Mouse (Mus musculus) midbrain, postnatal 0 days (tissue): Measurements from ENCODE around the gene Rhot1. TPM values are rescaled to one million over a fixed set of nuclear protein-coding genes. Genes with fewer than 3 reads are reported as not detected.
"Not testable (repeated sequence)": the region's sequence is repeated elsewhere in the genome, so short reads cannot be mapped to it uniquely, and the experiment has no call there.

Experiments
- ATAC-seq: fragments of 200-750 bp; cut with Nextera tagmentation; 2 replicates; pipeline ENCODE4 v1.8.0; 2017; ENCODE audit warnings: moderate number of reproducible peaks, mild to moderate bottlenecking, moderate TSS enrichment, moderate library complexity; ENCODE audit not compliant: low FRiP score
- DNase-seq: peaks from one replicate; pipeline ENCODE4 v3.0.0-alpha.2; 2015; ENCODE audit warnings: low spot score
- H3K27ac ChIP-seq: fragments of 300-500 bp; sonication (generic); 2 replicates; pipeline ENCODE4 v1.5.1; 2014; ENCODE audit warnings: low read depth, mild to moderate bottlenecking, low read length, mixed read lengths
- H3K27me3 ChIP-seq: fragments of 300-500 bp; sonication (generic); 2 replicates; pipeline ENCODE4 v1.6.1; 2014; ENCODE audit warnings: low read length, control low read depth, mixed read lengths; ENCODE audit not compliant: insufficient read depth
- H3K36me3 ChIP-seq: fragments of 300-500 bp; sonication (generic); 2 replicates; pipeline ENCODE4 v1.6.1; 2014; ENCODE audit warnings: low read length, control low read depth, mixed read lengths; ENCODE audit not compliant: insufficient read depth
- H3K4me1 ChIP-seq: fragments of 300-500 bp; sonication (generic); 2 replicates; pipeline ENCODE4 v1.6.1; 2014; ENCODE audit warnings: mild to moderate bottlenecking, control low read depth, antibody characterized with exemption, low read length, mixed read lengths; ENCODE audit not compliant: insufficient read depth
- H3K4me2 ChIP-seq: fragments of 300-500 bp; sonication (generic); 2 replicates; pipeline ENCODE4 v1.6.1; 2014; ENCODE audit warnings: low read depth, mild to moderate bottlenecking, low read length, mixed read lengths; ENCODE audit not compliant: poor library complexity, severe bottlenecking
- H3K4me3 ChIP-seq: fragments of 300-500 bp; sonication (generic); 2 replicates; pipeline ENCODE4 v1.5.1; 2014; ENCODE audit warnings: low read depth, mild to moderate bottlenecking, low read length, moderate library complexity
- H3K9ac ChIP-seq: fragments of 300-500 bp; sonication (generic); replicated peaks from 2 replicates; pipeline ENCODE4 v1.6.1; 2014; ENCODE audit warnings: mild to moderate bottlenecking, low read length, moderate library complexity, mixed read lengths; ENCODE audit not compliant: poor library complexity, severe bottlenecking
- H3K9me3 ChIP-seq: fragments of 300-500 bp; sonication (generic); 2 replicates; pipeline ENCODE4 v1.6.1; 2016; ENCODE audit warnings: low read length, control low read depth
- CTCF ChIP-seq: IDR thresholded peaks from 2 replicates; pipeline ENCODE4 v1.5.1; 2016; ENCODE audit warnings: antibody characterized with exemption, mild to moderate bottlenecking
- WGBS: fragments of 180-500 bp; shearing (Covaris S2); extraction: QIAGEN DNeasy Blood & Tissue Kit; methylation state at CpG from one replicate; pipeline ENCODE4 v1.1.7; 2014; 5-methylcytosine and 5-hydroxymethylcytosine counted together
- polyA plus RNA-seq: library from polyadenylated mRNA; unstranded; fragments of >200 nt; fragmentation: Nextera tagmentation; extraction: Ambion mirVana; gene quantifications from 2 replicates; pipeline ENCODE4 v1.2.1, GENCODE M21; 2015
- total RNA-seq: library from RNA; depleted of rRNA; stranded (reverse); fragments of >200 nt; gene quantifications from 2 replicates; pipeline ENCODE4 v1.2.3, GENCODE M21; 2014

Rhot1 gene
- total and polyA plus RNA-seq, 2 experiments from 2014 or later = 55.1 to 69.5 TPM

DNA sequence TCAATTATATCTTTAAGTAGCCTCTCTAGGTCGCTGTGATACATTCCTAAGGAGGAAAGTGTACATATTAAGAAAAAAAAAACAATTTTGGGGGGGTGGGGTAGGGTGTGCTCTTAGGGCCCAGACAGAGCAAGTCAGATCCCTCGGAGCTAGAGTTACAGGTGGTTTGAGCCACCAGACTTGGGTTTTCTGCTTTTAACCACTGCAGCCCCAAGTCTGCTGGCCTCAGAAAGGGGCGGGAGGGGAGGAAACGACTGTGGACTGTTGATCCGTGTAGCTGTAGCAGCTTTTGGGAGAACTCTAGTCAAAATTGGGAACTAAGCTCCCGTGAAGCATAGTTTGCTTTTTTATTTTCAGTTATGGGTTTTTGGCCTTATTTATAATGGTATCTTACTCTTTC is 1.5 kb downstream of the Rhot1 start:
- H3K4me2 ChIP-seq = peak overlapping the region; percentile 48
- H3K4me3 ChIP-seq = peak overlapping the region; percentile 98; the same call in 1 of the 2 replicates
- no peaks in the 10 kb centered on the region for H3K27me3 ChIP-seq
- peaks cover 6% of the 10 kb centered on the region; the same call in 1 of the 2 replicates for H3K4me1 ChIP-seq
- H3K9ac ChIP-seq = no peak overlapping the region
- H3K36me3 ChIP-seq = no peaks in the 10 kb centered on the region; the same call in 1 of the 2 replicates
- no peak for DNase-seq
- no peaks in the 10 kb centered on the region for H3K9me3 ChIP-seq
- H3K27ac ChIP-seq = no peak overlapping the region
- 44% methylated on average over 6 of the region's 6 CpGs for WGBS
- no peak for TF ChIP-seq CTCF
- no peak for ATAC-seq

DNA sequence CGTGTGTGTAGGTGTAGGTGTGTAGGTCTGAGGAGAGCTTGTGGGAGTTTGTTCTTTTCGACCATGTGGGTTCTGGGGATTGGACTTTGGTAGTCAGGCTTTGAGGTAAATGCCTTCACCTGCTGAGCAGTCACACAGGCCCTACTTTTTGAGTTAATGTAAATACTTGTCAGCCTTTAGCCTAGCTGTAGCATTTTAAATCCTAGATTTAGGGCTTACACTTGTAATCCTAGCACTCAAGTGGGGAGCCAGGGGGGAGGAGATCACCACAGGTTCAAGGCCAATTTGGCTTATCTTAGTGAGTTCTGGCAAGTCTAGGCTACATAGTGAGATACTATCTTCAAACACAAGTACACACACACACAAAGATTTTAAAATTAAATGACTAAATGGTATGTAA is 3.5 kb downstream of the Rhot1 start:
- WGBS = 89% methylated on average over 2 of the region's 2 CpGs
- ATAC-seq = no peak
- no peak overlapping the region for H3K9ac ChIP-seq

GRCm38 (mm10) chr11:80215291-80215690 is 6.5 kb downstream of the Rhot1 start:
- Histone ChIP-seq H3K27ac (no peak overlapping the region), H3K36me3 (no peaks in the 10 kb centered on the region; the same call in 1 of the 2 replicates), H3K4me2 (no peak overlapping the region), H3K9me3 (no peaks in the 10 kb centered on the region), H3K4me3 (no peak overlapping the region), H3K27me3 (no peaks in the 10 kb centered on the region), H3K4me1 (0 out of 2 replicates have a peak, but pooled peaks cover 3% of the 10 kb centered on the region), H3K9ac (no peak overlapping the region)
- DNase-seq = no peak
- no peak for TF ChIP-seq CTCF
- WGBS = 90% methylated on average over 3 of the region's 3 CpGs
- no peak for ATAC-seq

More for the DNA sequence above, 3.5 kb downstream of the Rhot1 start:
- Histone ChIP-seq H3K4me2 (no peak overlapping the region), H3K4me1 (peaks cover 6% of the 10 kb centered on the region; the same call in 1 of the 2 replicates), H3K27me3 (no peaks in the 10 kb centered on the region), H3K4me3 (no peak overlapping the region), H3K27ac (no peak overlapping the region), H3K9me3 (no peaks in the 10 kb centered on the region), H3K36me3 (no peaks in the 10 kb centered on the region; the same call in 1 of the 2 replicates)
- DNase-seq = no peak
- no peak for TF ChIP-seq CTCF

DNA sequence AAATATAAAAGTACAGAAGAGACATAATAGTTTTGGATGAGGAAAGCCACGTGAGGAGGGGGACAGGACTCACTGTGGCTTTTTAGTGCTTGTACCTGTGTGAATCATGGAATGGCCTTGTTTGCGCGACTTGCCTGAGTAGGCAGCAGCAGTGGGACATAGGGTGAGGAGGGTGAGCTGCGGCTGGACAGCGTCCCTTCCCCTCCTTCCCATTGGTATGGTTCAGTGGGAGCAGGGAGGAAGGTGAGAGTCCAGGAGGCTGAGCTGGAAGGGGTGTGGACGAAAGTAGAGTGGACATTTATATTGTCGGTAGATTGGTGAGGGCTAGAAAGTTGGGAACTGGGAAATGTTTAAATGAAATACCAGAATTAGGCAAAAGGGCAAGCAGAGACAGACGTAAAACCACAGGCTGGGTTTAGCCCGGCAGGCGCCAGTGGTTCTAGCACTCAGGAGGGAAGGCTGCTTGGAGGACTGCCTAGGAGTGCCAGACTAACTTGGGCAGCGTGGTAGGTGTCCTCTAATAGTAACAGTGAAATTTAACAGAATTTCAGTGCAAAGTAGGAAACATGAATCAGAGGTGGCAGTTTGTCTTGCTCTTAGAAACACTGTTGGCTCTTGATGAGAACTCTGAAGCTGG is 10.0 kb downstream of the Rhot1 start:
- peaks cover 8% of the 10 kb centered on the region; the same call in 1 of the 2 replicates for H3K36me3 ChIP-seq
- DNase-seq (no peak), ATAC-seq (no peak)
- WGBS = 90% methylated on average over 11 of the region's 11 CpGs
- TF ChIP-seq CTCF = no peak
- H3K4me3 ChIP-seq = no peak overlapping the region
- no peak overlapping the region for H3K27ac ChIP-seq
- no peak overlapping the region for H3K9ac ChIP-seq
- H3K4me2 ChIP-seq = no peak overlapping the region
- H3K27me3 ChIP-seq = no peaks in the 10 kb centered on the region
- no peaks in the 10 kb centered on the region for H3K4me1 ChIP-seq
- no peaks in the 10 kb centered on the region for H3K9me3 ChIP-seq

DNA sequence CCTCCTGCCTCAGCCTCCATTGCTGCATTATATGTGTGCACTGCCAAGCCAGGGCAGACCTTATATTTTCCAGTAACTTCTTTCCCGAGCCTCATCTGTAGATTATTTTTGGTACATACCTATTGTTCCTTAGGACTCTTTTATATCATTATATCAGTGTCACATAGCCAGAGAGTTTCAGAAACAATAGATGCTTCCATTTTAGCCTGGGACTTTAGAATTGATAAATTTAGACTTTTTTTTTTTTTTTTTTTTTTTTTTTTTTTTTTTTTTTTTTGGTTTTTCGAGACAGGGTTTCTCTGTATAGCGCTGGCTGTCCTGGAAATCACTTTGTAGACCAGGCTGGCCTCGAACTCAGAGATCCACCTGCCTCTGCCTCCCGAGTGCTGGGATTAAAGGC is 21.2 kb downstream of the Rhot1 start:
- H3K36me3 ChIP-seq = peaks cover 38% of the 10 kb centered on the region
- not testable (repeated sequence) for H3K9ac ChIP-seq, H3K9me3 ChIP-seq, ATAC-seq, H3K4me2 ChIP-seq, DNase-seq, H3K27ac ChIP-seq, H3K4me3 ChIP-seq, H3K27me3 ChIP-seq, H3K4me1 ChIP-seq
- whole genome bisulfite sequencing = 94% methylated on average over 5 of the region's 5 CpGs

DNA sequence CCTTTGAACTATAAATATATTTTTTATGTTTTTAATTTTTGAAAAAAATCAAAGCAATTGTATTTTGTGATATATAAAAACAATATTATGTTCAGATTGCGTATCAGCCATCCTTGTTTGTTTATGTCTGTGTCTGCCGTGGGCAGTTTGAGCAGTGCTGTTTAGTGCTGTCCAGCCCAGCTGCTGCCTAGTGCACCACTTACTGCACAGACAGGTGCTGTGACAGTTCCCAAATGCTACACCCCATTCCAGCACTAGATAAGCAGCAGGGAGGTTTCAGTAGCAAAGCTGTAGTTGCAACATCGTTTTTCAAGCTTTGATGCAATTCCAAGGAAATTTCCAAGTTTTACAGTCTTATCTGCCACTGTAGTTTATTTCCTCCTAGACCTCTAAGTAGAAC is 28.5 kb downstream of the Rhot1 start:
- Histone ChIP-seq H3K4me1 (no peaks in the 10 kb centered on the region), H3K36me3 (peaks cover 29% of the 10 kb centered on the region), H3K9ac (no peak overlapping the region), H3K27ac (no peak overlapping the region), H3K4me2 (no peak overlapping the region), H3K4me3 (no peak overlapping the region), H3K27me3 (no peaks in the 10 kb centered on the region), H3K9me3 (no peaks in the 10 kb centered on the region)
- no peak for TF ChIP-seq CTCF
- 89% methylated on average over 3 of the region's 3 CpGs for WGBS
- ATAC-seq (no peak), DNase-seq (no peak)
